Mouse (Mus musculus) limb, embryonic 15.5 days (tissue): ENCODE measurements around the gene Fbxo9. TPM values are rescaled to one million over a fixed set of nuclear protein-coding genes. Genes with fewer than 3 reads are reported as not detected.
"Not testable (repeated sequence)": the region's sequence is repeated elsewhere in the genome, so short reads cannot be mapped to it uniquely, and the experiment has no call there.

Experiments used
- ATAC-seq: fragments of 200-750 bp; cut with Nextera tagmentation; 2 replicates; pipeline ENCODE4 v1.8.0; 2017; ENCODE audit warnings: low read depth, moderate TSS enrichment; ENCODE audit not compliant: insufficient number of reproducible peaks, low FRiP score, low TSS enrichment
- H3K27ac ChIP-seq: fragments of 300-500 bp; sonication (generic); 2 replicates; pipeline ENCODE4 v1.5.1; 2015; ENCODE audit warnings: moderate library complexity, mild to moderate bottlenecking, inconsistent platforms
- H3K27me3 ChIP-seq: fragments of 300-500 bp; sonication (generic); 2 replicates; pipeline ENCODE4 v1.6.1; 2015; ENCODE audit warnings: inconsistent platforms
- H3K36me3 ChIP-seq: fragments of 300-500 bp; sonication (generic); 2 replicates; pipeline ENCODE4 v1.6.1; 2015; ENCODE audit warnings: inconsistent platforms
- H3K4me1 ChIP-seq: fragments of 300-500 bp; sonication (generic); 2 replicates; pipeline ENCODE4 v1.6.1; 2015; ENCODE audit warnings: inconsistent platforms
- H3K4me2 ChIP-seq: fragments of 300-500 bp; sonication (generic); 2 replicates; pipeline ENCODE4 v1.6.1; 2015; ENCODE audit warnings: mild to moderate bottlenecking, inconsistent platforms
- H3K4me3 ChIP-seq: fragments of 300-500 bp; sonication (generic); 2 replicates; pipeline ENCODE4 v1.5.1; 2015; ENCODE audit warnings: mild to moderate bottlenecking, inconsistent platforms
- H3K9ac ChIP-seq: fragments of 300-500 bp; sonication (generic); 2 replicates; pipeline ENCODE4 v1.6.1; 2015; ENCODE audit warnings: inconsistent platforms
- H3K9me3 ChIP-seq: fragments of 300-500 bp; sonication (generic); 2 replicates; pipeline ENCODE4 v1.6.1; 2016; ENCODE audit warnings: inconsistent platforms
- WGBS: fragments of 180-500 bp; shearing (Covaris S2); methylation state at CpG from one replicate; pipeline ENCODE4 v1.1.7; 2015; 5-methylcytosine and 5-hydroxymethylcytosine counted together
- polyA plus RNA-seq: library from polyadenylated mRNA; unstranded; fragments of >200 nt; fragmentation: Nextera tagmentation; extraction: Ambion mirVana; gene quantifications from 2 replicates; pipeline ENCODE4 v1.2.1, GENCODE M21; 2015

Gene Fbxo9
- polyA plus RNA-seq, 1 experiment from 2014 or later = 41.2 TPM

DNA sequence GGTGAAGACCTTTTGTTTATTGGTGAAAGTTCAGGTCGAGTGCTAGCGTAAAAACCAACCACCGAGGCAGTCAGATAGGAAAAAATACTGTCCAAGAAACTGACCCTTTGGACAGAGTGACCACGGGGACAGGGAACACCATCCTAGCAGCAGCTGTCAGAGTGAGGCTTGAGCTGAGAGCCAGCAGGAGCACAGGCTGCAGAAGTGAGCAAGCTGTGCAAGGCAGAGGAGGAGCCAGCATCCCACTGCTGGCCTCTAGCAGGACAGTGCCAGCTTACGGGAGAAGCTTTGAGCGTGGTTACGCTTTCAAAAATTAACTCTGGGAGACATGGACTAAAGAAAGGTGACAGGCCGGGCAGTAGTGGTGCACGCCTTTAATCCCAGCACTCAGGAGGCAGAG, 21.1 kb downstream of the Fbxo9 start:
- no peaks in the 10 kb centered on the region for H3K4me1 ChIP-seq
- no peaks in the 10 kb centered on the region for H3K9me3 ChIP-seq
- no peak overlapping the region for H3K27ac ChIP-seq
- ATAC-seq = no peak
- H3K9ac ChIP-seq = no peak overlapping the region
- no peaks in the 10 kb centered on the region for H3K27me3 ChIP-seq
- no peak overlapping the region for H3K4me3 ChIP-seq
- WGBS = 91% methylated on average over 9 of the region's 9 CpGs
- H3K4me2 ChIP-seq = no peak overlapping the region
- peaks cover 75% of the 10 kb centered on the region for H3K36me3 ChIP-seq

- Histone ChIP-seq H3K27ac (no peak overlapping the region), H3K4me3 (no peak overlapping the region), H3K4me1 (no peaks in the 10 kb centered on the region), H3K9me3 (no peaks in the 10 kb centered on the region), H3K36me3 (peaks cover 79% of the 10 kb centered on the region), H3K4me2 (no peak overlapping the region), H3K27me3 (no peaks in the 10 kb centered on the region), H3K9ac (no peak overlapping the region)
- no peak for ATAC-seq
- 73% methylated on average over 14 of the region's 14 CpGs for WGBS
Measured at GRCm38 (mm10) chr9:78085722-78086287, 23.1 kb downstream of the Fbxo9 start.

GRCm38 (mm10) chr9:78084341-78084740, 24.5 kb downstream of the Fbxo9 start:
- Histone ChIP-seq H3K36me3 (peaks cover 70% of the 10 kb centered on the region), H3K4me1 (no peaks in the 10 kb centered on the region), H3K4me2 (no peak overlapping the region), H3K9me3 (no peaks in the 10 kb centered on the region), H3K27ac (no peak overlapping the region), H3K4me3 (no peak overlapping the region), H3K9ac (no peak overlapping the region), H3K27me3 (no peaks in the 10 kb centered on the region)
- 89% methylated on average over 4 of the region's 4 CpGs for WGBS
- no peak for ATAC-seq

- ATAC-seq = no peak
Measured at GRCm38 (mm10) chr9:78081835-78082234, 27.0 kb downstream of the Fbxo9 start.

GRCm38 (mm10) chr9:78078240-78078639, 30.6 kb downstream of the Fbxo9 start:
- peaks cover 15% of the 10 kb centered on the region for H3K36me3 ChIP-seq
- no peak overlapping the region for H3K9ac ChIP-seq
- no peaks in the 10 kb centered on the region for H3K27me3 ChIP-seq
- 19% methylated on average over 2 of the region's 2 CpGs for WGBS
- no peaks in the 10 kb centered on the region for H3K9me3 ChIP-seq
- H3K27ac ChIP-seq = no peak overlapping the region
- no peaks in the 10 kb centered on the region for H3K4me1 ChIP-seq
- ATAC-seq = no peak
- no peak overlapping the region for H3K4me3 ChIP-seq
- H3K4me2 ChIP-seq = no peak overlapping the region

More at GRCm38 (mm10) chr9:78081835-78082234, 27.0 kb downstream of the Fbxo9 start:
- H3K4me2 ChIP-seq = no peak overlapping the region
- H3K4me3 ChIP-seq = no peak overlapping the region
- H3K27me3 ChIP-seq = no peaks in the 10 kb centered on the region
- H3K27ac ChIP-seq = no peak overlapping the region
- H3K9me3 ChIP-seq = no peaks in the 10 kb centered on the region
- no peaks in the 10 kb centered on the region for H3K4me1 ChIP-seq
- 88% methylated on average over 7 of the region's 7 CpGs for WGBS
- no peak overlapping the region for H3K9ac ChIP-seq
- peaks cover 50% of the 10 kb centered on the region for H3K36me3 ChIP-seq

GRCm38 (mm10) chr9:78075256-78075655, 33.6 kb downstream of the Fbxo9 start:
- no peak overlapping the region for H3K9ac ChIP-seq
- ATAC-seq = no peak
- H3K27me3 ChIP-seq = no peaks in the 10 kb centered on the region
- WGBS = 90% methylated on average over 3 of the region's 3 CpGs
- no peaks in the 10 kb centered on the region for H3K4me1 ChIP-seq
- H3K36me3 ChIP-seq = no peaks in the 10 kb centered on the region
- H3K27ac ChIP-seq = no peak overlapping the region
- no peak overlapping the region for H3K4me2 ChIP-seq
- H3K9me3 ChIP-seq = no peaks in the 10 kb centered on the region
- H3K4me3 ChIP-seq = no peak overlapping the region

GRCm38 (mm10) chr9:78073713-78074340, 35.0 kb downstream of the Fbxo9 start:
- Histone ChIP-seq H3K9me3 (no peaks in the 10 kb centered on the region), H3K36me3 (no peaks in the 10 kb centered on the region), H3K4me3 (no peak overlapping the region), H3K27ac (no peak overlapping the region), H3K9ac (no peak overlapping the region), H3K27me3 (no peaks in the 10 kb centered on the region), H3K4me2 (no peak overlapping the region), H3K4me1 (no peaks in the 10 kb centered on the region)
- 85% methylated on average over 13 of the region's 13 CpGs for WGBS
- ATAC-seq = no peak

- ATAC-seq, H3K27me3 ChIP-seq, H3K36me3 ChIP-seq, H3K4me2 ChIP-seq, H3K4me1 ChIP-seq, H3K9ac ChIP-seq, H3K9me3 ChIP-seq, H3K27ac ChIP-seq, H3K4me3 ChIP-seq: not testable (repeated sequence)
- WGBS = 90% methylated on average over 3 of the region's 3 CpGs
Measured at GRCm38 (mm10) chr9:78073291-78073690, 35.6 kb downstream of the Fbxo9 start.

- ATAC-seq = no peak
- H3K4me1 ChIP-seq = no peaks in the 10 kb centered on the region
- no peaks in the 10 kb centered on the region for H3K27me3 ChIP-seq
- 85% methylated on average over 4 of the region's 4 CpGs for WGBS
- H3K9ac ChIP-seq = no peak overlapping the region
- H3K27ac ChIP-seq = no peak overlapping the region
- H3K9me3 ChIP-seq = no peaks in the 10 kb centered on the region
- H3K4me2 ChIP-seq = no peak overlapping the region
- H3K4me3 ChIP-seq = no peak overlapping the region
- no peaks in the 10 kb centered on the region for H3K36me3 ChIP-seq
Measured at GRCm38 (mm10) chr9:78071626-78072025, 37.2 kb downstream of the Fbxo9 start.

DNA sequence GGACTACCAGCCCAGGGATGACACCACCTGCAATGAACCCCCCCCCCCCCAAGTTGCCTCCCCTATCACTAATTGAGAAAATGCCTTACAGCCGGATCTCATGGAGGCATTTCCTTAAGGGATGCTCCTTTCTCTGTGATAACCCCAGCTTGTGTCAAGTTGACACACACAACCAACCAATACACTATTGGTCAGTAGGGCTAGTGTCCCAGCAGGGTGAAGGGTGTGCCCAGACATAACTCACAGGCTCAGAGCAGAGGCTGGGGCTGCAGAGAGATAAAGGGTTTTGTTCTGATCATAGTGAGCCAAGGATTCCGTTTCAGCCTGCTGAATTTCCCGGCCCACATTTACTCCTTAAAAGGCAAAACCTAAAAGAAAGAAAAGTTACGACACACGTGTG, 38.4 kb downstream of the Fbxo9 start:
- no peaks in the 10 kb centered on the region for H3K4me1 ChIP-seq
- no peaks in the 10 kb centered on the region for H3K27me3 ChIP-seq
- no peak overlapping the region for H3K4me3 ChIP-seq
- no peaks in the 10 kb centered on the region for H3K36me3 ChIP-seq
- H3K9me3 ChIP-seq = no peaks in the 10 kb centered on the region
- H3K27ac ChIP-seq = no peak overlapping the region
- H3K4me2 ChIP-seq = no peak overlapping the region
- H3K9ac ChIP-seq = no peak overlapping the region
- WGBS = 39% methylated on average over 5 of the region's 5 CpGs
- ATAC-seq = no peak

GRCm38 (mm10) chr9:78064121-78064520, 44.7 kb downstream of the Fbxo9 start:
- H3K4me2 ChIP-seq = no peak overlapping the region
- no peak overlapping the region for H3K9ac ChIP-seq
- WGBS = 23% methylated on average over 10 of the region's 10 CpGs
- no peak for ATAC-seq
- H3K36me3 ChIP-seq = no peaks in the 10 kb centered on the region
- no peak overlapping the region for H3K27ac ChIP-seq
- H3K27me3 ChIP-seq = no peaks in the 10 kb centered on the region
- no peaks in the 10 kb centered on the region for H3K9me3 ChIP-seq
- H3K4me3 ChIP-seq = no peak overlapping the region
- H3K4me1 ChIP-seq = peaks cover 9% of the 10 kb centered on the region

- 86% methylated on average over 9 of the region's 9 CpGs for WGBS
- Histone ChIP-seq H3K4me2 (no peak overlapping the region), H3K36me3 (no peaks in the 10 kb centered on the region), H3K9ac (no peak overlapping the region), H3K27me3 (no peaks in the 10 kb centered on the region), H3K27ac (no peak overlapping the region), H3K4me3 (no peak overlapping the region), H3K4me1 (peaks cover 12% of the 10 kb centered on the region), H3K9me3 (no peaks in the 10 kb centered on the region)
- ATAC-seq = no peak
Measured at GRCm38 (mm10) chr9:78062392-78062791, 46.5 kb downstream of the Fbxo9 start.
